Mouse (Mus musculus): ENCODE data around the gene Ebf1. TPM values are rescaled to one million over a fixed set of nuclear protein-coding genes. Genes with fewer than 3 reads are reported as not detected.
"Not testable (repeated sequence)": the region's sequence is repeated elsewhere in the genome, so short reads cannot be mapped to it uniquely, and the experiment has no call there.

The Ebf1 gene
- total RNA-seq (2021): 1 to 10 TPM; 2.3 to 3.4 TPM
- long read RNA-seq, experiment 1, partial matches to known transcripts: 0 of 1 reads
- long read RNA-seq, experiment 1, other reads (novel, unspliced or antisense): 1 of 1 reads
- long read RNA-seq, experiment 2, partial matches to known transcripts: 0 of 1 reads
- long read RNA-seq, experiment 2, other reads (novel, unspliced or antisense): 1 of 1 reads

DNA sequence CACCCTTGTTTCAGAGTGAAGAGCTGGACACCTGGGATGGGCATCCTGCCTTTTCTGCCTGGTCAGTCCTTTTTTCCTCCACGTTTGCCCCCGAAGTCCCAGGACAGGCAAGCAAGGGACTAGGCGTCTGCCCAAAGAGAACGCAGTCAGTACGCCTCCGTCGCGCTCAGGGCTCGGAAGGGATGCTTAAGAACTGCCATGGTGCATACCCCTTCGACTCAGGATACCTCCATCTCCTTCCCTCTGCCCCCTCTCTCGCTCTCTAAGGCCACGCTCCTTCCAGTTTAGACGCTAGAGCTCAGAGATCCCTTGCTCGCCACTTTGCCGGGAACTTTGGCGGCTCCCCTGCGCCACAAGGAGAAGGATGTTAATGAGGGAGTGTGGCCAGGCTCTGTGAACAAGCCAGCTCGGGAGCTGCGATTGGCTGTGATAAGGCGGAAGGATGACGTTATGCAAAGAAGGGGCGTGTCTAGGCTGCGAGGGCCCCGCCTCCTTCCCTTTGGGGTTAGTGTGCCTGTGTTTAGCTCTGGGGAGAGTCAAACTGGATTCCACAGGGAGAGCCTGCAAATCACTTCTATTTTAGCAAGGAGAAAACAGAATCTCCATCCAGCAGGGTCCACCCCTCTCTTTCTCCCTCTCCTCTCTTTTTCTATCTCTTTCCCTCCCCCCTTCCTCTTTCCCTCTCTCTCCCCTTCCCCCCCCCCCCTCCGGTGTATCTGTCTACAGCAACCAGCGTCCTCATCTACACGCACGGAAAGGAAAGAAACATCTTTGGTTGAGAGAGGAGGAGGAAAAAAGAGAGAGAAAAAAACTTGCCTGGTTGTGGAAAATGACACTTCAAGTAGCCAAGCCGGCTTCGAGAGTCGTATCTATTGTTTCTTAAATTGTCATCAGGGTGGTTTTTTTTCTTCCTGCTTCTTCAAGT, at the start of gene Ebf1:
TSS of gene Ebf1 (plus strand) at position 530 of the 925 bp plus-strand sequence.
- H3K4me3 ChIP-seq: peak within 1 kb of the TSS; percentile 50
- peak; percentile 26 to 36 for DNase-seq (ENCODE audit: low spot score in 2 of 2)
- peak within 1 kb of the TSS; percentile 68; the same call in 1 of the 2 replicates for H3K27ac ChIP-seq
- no peak for TF ChIP-seq CTCF (conservative IDR thresholded peaks at IDR 0.05)

DNA sequence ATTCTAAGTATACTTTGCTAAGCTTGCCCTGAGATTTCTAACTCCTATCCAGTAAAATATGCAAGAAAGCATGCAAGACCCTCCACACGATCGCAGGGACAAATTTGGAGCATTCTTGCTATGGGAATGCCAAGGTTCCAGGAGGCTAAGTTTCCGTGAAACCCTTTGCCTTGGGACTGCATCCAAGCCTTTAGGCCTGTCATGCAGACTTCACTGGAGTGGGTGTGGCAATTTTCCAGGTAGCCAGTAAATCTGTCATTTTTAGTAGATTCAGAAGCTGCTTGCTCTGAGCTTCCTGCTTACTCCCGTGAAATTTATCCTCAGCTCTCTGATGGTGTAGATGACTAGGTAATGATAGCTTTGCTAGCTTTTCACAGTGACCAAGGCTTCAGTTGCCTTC, 46.8 kb upstream of the Ebf1 start:
- DNase-seq (ENCODE audit: low spot score in 2 of 2); H3K27ac ChIP-seq; H3K4me3 ChIP-seq: not testable (repeated sequence)

DNA sequence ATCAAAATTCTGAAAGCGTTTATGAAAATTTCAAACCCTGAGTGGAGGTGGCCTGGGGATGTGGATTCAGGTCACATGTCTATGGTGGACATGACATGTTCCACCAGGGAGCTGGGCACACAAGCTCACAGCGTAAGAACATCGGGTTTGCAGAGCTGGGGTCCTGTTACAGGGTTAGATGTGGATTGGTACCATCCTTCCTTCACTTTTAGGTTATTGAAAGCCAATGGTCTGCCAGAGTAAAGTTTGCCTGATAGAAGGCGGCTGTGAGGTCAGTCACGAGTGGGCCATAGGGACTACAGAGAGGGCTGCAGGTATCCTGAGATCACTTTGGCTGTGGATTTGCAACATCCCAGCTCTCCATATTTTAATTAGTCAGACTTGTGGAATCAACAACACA, 44.3 kb upstream of the Ebf1 start:
- TF ChIP-seq CTCF (conservative IDR thresholded peaks at IDR 0.05): no peak
- no peak overlapping the region for H3K27ac ChIP-seq

GRCm38 (mm10) chr11:44573396-44573795, 43.7 kb upstream of the Ebf1 start:
- no peak for TF ChIP-seq CTCF (conservative IDR thresholded peaks at IDR 0.05)
- DNase-seq (ENCODE audit: low spot score in 2 of 2): no peak

More for the DNA sequence above, 44.3 kb upstream of the Ebf1 start:
- DNase-seq (ENCODE audit: low spot score in 2 of 2): no peak
- no peak overlapping the region for H3K4me3 ChIP-seq

DNA sequence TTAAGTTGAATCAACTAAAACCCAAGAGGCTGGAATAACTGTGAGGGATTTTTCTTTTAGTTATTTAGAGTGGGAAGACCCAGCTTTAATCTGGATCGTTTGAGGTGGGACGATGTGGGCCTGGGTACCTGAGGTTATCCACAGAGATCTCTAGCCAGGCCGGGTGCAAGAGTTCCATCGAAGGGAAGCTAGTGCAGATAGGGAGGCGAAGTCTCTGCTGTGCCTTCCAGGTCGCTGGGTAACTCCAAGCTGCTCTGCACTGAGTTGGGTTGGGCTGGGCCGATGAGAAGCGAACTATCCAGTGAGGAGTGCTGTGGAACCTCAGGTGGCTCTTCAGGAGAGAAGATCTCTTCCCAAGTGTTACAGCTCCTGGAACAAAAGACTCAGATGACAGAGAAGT, 42.7 kb upstream of the Ebf1 start:
- Histone ChIP-seq H3K27ac (no peak overlapping the region), H3K4me3 (no peak overlapping the region)
- DNase-seq (ENCODE audit: low spot score in 2 of 2): no peak
- TF ChIP-seq CTCF (conservative IDR thresholded peaks at IDR 0.05): no peak

More at GRCm38 (mm10) chr11:44573396-44573795, 43.7 kb upstream of the Ebf1 start:
- H3K4me3 ChIP-seq: no peak overlapping the region
- no peak overlapping the region for H3K27ac ChIP-seq

DNA sequence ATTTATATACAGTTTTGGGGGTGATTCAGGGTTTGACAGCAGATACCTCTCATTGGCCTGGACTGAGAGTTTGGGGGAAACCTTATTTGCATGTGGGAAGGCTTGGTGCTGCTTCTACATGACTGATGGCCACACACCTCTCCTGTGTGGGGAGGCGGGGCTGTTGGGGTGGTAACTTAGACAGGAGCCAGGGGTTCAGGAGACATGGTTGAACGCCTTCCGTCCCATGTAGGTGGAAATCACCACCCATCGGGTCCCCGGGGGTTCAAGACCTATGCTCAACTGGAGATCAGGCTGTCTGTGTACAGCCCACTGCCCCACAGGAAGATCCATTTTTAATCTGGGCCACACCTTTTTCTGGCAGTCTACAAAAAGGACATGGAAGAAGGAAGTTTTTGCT, 42.3 kb upstream of the Ebf1 start:
- Histone ChIP-seq H3K4me3 (no peak overlapping the region), H3K27ac (no peak overlapping the region)
- no peak for TF ChIP-seq CTCF (conservative IDR thresholded peaks at IDR 0.05)
- no peak for DNase-seq (ENCODE audit: low spot score in 2 of 2)

DNA sequence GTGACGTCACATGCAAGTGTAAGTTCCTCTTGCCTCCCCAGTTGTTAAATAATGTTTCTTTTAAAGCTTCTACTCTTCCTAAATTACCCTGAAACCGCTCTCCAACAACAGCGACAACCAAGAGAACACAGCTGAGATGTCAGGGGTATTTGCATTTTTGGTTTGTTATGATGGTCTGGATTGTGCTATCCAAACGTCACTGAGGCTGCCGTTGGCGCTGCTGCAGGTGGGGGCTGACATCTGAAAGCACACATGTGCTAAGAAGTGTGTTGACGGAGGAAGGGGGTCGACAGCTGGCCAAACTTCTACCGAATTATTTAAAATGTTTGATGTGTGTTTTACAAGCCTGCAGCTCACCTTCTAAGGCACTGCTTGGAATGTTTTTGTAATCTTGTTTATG, 39.2 kb upstream of the Ebf1 start:
- no peak overlapping the region for H3K27ac ChIP-seq
- no peak overlapping the region for H3K4me3 ChIP-seq
- no peak for DNase-seq (ENCODE audit: low spot score in 2 of 2)
- TF ChIP-seq CTCF (conservative IDR thresholded peaks at IDR 0.05): no peak

DNA sequence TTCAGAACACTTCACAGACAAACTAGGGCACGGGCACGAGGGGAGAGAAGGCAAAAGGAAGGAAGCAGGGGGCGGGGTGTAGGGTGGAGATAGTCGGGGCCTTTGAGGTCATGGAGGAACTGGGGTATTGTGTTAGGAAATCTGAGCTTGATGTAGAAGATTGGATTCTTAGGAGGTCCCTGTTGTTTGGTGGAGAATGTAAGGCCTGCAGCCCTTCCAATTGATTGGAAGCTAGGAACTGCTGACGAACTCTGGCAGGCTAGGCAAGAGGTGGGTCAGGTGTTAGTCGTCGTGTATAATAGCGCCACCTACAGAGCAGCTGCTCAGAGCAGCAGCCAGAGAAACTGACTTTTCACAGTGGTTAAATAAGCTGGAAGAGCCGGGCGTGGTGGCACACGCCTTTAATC, 35.8 kb upstream of the Ebf1 start:
- Histone ChIP-seq H3K4me3 (no peak overlapping the region), H3K27ac (no peak overlapping the region)
- DNase-seq (ENCODE audit: low spot score in 2 of 2): no peak
- peak; percentile 68 for TF ChIP-seq CTCF (conservative IDR thresholded peaks at IDR 0.05)

GRCm38 (mm10) chr11:44586047-44586696, 30.9 kb upstream of the Ebf1 start:
- DNase-seq (ENCODE audit: low spot score in 2 of 2): peak; percentile 76 to 89
- peak; percentile 92 for TF ChIP-seq CTCF (conservative IDR thresholded peaks at IDR 0.05)
- H3K4me3 ChIP-seq: no peak overlapping the region
- no peak overlapping the region for H3K27ac ChIP-seq

GRCm38 (mm10) chr11:44593016-44593415, 24.1 kb upstream of the Ebf1 start:
- TF ChIP-seq CTCF (conservative IDR thresholded peaks at IDR 0.05): no peak

DNA sequence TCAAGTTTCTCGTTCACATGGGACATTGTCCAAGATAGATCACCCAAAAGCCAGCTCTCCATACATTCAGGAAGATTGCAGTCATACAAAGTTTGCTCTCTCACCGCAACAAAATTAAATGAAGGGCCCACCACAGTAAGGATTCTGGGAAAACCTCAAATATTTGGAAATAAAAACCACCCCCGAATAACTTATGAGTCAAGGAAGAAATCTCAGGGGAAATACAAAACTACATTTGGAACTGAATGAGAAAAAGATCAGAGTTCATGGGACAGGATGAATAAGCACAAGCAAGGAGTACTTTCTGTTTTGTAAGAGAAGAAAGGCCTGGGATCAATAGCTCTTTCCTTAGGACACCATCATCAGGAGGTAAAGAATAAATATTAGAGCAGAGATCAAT, 22.3 kb upstream of the Ebf1 start:
- TF ChIP-seq CTCF (conservative IDR thresholded peaks at IDR 0.05): no peak
- no peak overlapping the region for H3K4me3 ChIP-seq
- no peak for DNase-seq (ENCODE audit: low spot score in 2 of 2)
- H3K27ac ChIP-seq: no peak overlapping the region

More at GRCm38 (mm10) chr11:44593016-44593415, 24.1 kb upstream of the Ebf1 start:
- H3K27ac ChIP-seq: no peak overlapping the region
- H3K4me3 ChIP-seq: no peak overlapping the region
- no peak for DNase-seq (ENCODE audit: low spot score in 2 of 2)

GRCm38 (mm10) chr11:44606881-44607280, 10.2 kb upstream of the Ebf1 start:
- H3K4me3 ChIP-seq: no peak overlapping the region
- no peak for TF ChIP-seq CTCF (conservative IDR thresholded peaks at IDR 0.05)
- H3K27ac ChIP-seq: no peak overlapping the region
- no peak for DNase-seq (ENCODE audit: low spot score in 2 of 2)

DNA sequence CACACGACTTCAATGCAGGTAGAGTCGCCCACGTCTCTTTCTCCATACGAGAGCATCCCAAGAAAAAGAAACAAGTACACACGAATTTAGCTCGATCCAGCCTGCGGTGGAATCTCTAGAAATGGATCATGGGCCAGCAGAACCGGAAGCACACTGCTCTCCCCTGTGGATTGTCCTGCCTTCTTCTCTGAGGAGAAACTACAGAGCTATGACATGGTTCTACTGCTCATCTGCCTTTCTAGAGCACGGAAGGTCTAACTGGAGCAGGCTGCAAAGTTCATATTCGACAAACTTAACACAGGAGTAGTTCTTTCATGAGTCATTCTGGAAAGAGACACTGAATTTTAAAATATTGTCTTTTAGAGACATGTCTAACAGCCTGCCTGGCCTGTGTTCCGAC, 8.5 kb upstream of the Ebf1 start:
- DNase-seq (ENCODE audit: low spot score in 2 of 2): no peak
- no peak for TF ChIP-seq CTCF (conservative IDR thresholded peaks at IDR 0.05)
- no peak overlapping the region for H3K27ac ChIP-seq
- H3K4me3 ChIP-seq: no peak overlapping the region
